Mouse (Mus musculus) lung, adult 2 months (tissue): ENCODE measurements around the gene Cdk14. TPM values are rescaled to one million over a fixed set of nuclear protein-coding genes. Genes with fewer than 3 reads are reported as not detected.

ENCODE experiments used
- DNase-seq: peaks from one replicate; pipeline ENCODE4 v3.0.0; 2022
- H3K4me1 ChIP-seq: fragments of 200-500 bp; 2 replicates; pipeline ENCODE4 v1.6.1; 2011; ENCODE audit warnings: low read length; ENCODE audit not compliant: control insufficient read depth, insufficient read depth
- H3K4me3 ChIP-seq: fragments of 200-500 bp; replicated peaks from 2 replicates; pipeline ENCODE3; 2011; ENCODE audit warnings: low read depth, mild to moderate bottlenecking, control low read depth, low read length; ENCODE audit errors: extremely low read depth
- CTCF ChIP-seq: fragments of 200-500 bp; IDR thresholded peaks from 2 replicates; pipeline ENCODE4 v1.5.1; 2011; ENCODE audit warnings: mild to moderate bottlenecking, low read length, control low read depth; ENCODE audit not compliant: insufficient read depth
- POLR2A ChIP-seq: fragments of 200-500 bp; IDR thresholded peaks from 2 replicates; pipeline ENCODE4 v1.6.1; 2011; ENCODE audit warnings: low read depth, mild to moderate bottlenecking, control low read depth, low read length, borderline replicate concordance; ENCODE audit errors: extremely low read depth
- WGBS: fragments of 180-500 bp; shearing (Covaris S2); methylation state at CpG from one replicate; pipeline ENCODE4 v1.1.7; 2018; 5-methylcytosine and 5-hydroxymethylcytosine counted together
- polyA plus RNA-seq: library from polyadenylated mRNA; depleted of rRNA; stranded (reverse); fragments of >200 nt; gene quantifications from 2 replicates; pipeline ENCODE4 v1.2.3, GENCODE M21; 2012

Gene Cdk14
- polyA plus RNA-seq, 1 experiment = 19.0 TPM

GRCm38 (mm10) chr5:4882841-4883240, 537.3 kb downstream of the Cdk14 start:
- no peak for DNase-seq
- Histone ChIP-seq H3K4me1 (peaks cover 2% of the 10 kb centered on the region; the same call in 1 of the 2 replicates), H3K4me3 (no peak overlapping the region)
- WGBS = 92% methylated on average over 1 of the region's 1 CpGs
- no peak for TF ChIP-seq POLR2A
- TF ChIP-seq CTCF = no peak

- whole genome bisulfite sequencing = 51% methylated on average over 4 of the region's 4 CpGs
- no peak for DNase-seq
- peaks cover 2% of the 10 kb centered on the region; the same call in 1 of the 2 replicates for H3K4me1 ChIP-seq
- H3K4me3 ChIP-seq = no peak overlapping the region
- TF ChIP-seq CTCF (no peak), POLR2A (no peak)
These were observed 539.8 kb downstream of the Cdk14 start for GRCm38 (mm10) chr5:4880331-4880730.

- Histone ChIP-seq H3K4me1 (peaks cover 2% of the 10 kb centered on the region; the same call in 1 of the 2 replicates), H3K4me3 (no peak overlapping the region)
- WGBS = 71% methylated on average over 3 of the region's 3 CpGs
- DNase-seq = no peak
- TF ChIP-seq POLR2A = no peak
- no peak for TF ChIP-seq CTCF
These were observed 541.2 kb downstream of the Cdk14 start for GRCm38 (mm10) chr5:4878934-4879333.

- no peak for DNase-seq
- no peak for TF ChIP-seq CTCF
- TF ChIP-seq POLR2A = no peak
- Histone ChIP-seq H3K4me3 (no peak overlapping the region), H3K4me1 (peaks cover 2% of the 10 kb centered on the region; the same call in 1 of the 2 replicates)
- WGBS = 78% methylated on average over 4 of the region's 4 CpGs
These were observed 542.5 kb downstream of the Cdk14 start for GRCm38 (mm10) chr5:4877638-4878037.

GRCm38 (mm10) chr5:4877131-4877631, 542.9 kb downstream of the Cdk14 start:
- WGBS = 68% methylated on average over 5 of the region's 5 CpGs
- DNase-seq = no peak
- Histone ChIP-seq H3K4me3 (no peak overlapping the region), H3K4me1 (peaks cover 2% of the 10 kb centered on the region; the same call in 1 of the 2 replicates)
- TF ChIP-seq POLR2A = no peak
- no peak for TF ChIP-seq CTCF

GRCm38 (mm10) chr5:4876653-4877091, 543.4 kb downstream of the Cdk14 start:
- WGBS = 71% methylated on average over 15 of the region's 15 CpGs
- TF ChIP-seq POLR2A = no peak
- TF ChIP-seq CTCF = no peak

GRCm38 (mm10) chr5:4870041-4870726, 549.9 kb downstream of the Cdk14 start:
- TF ChIP-seq POLR2A (no peak), CTCF (no peak)
- Histone ChIP-seq H3K4me1 (no peaks in the 10 kb centered on the region), H3K4me3 (no peak overlapping the region)
- WGBS = 84% methylated on average over 4 of the region's 4 CpGs
- no peak for DNase-seq

More at GRCm38 (mm10) chr5:4876653-4877091, 543.4 kb downstream of the Cdk14 start:
- peaks cover 2% of the 10 kb centered on the region; the same call in 1 of the 2 replicates for H3K4me1 ChIP-seq
- no peak overlapping the region for H3K4me3 ChIP-seq
- DNase-seq = no peak

- TF ChIP-seq POLR2A = no peak
- TF ChIP-seq CTCF = no peak
- 74% methylated on average over 6 of the region's 6 CpGs for WGBS
- Histone ChIP-seq H3K4me3 (no peak overlapping the region), H3K4me1 (no peaks in the 10 kb centered on the region)
- no peak for DNase-seq
These were observed 551.5 kb downstream of the Cdk14 start for GRCm38 (mm10) chr5:4868563-4869120.

GRCm38 (mm10) chr5:4867849-4868562, 552.1 kb downstream of the Cdk14 start:
- WGBS = 85% methylated on average over 6 of the region's 6 CpGs
- DNase-seq = no peak
- no peak overlapping the region for H3K4me3 ChIP-seq
- TF ChIP-seq CTCF = no peak
- TF ChIP-seq POLR2A = no peak
- no peaks in the 10 kb centered on the region for H3K4me1 ChIP-seq
